Mouse (Mus musculus) heart, postnatal 0 days (tissue): ENCODE data around the gene Col17a1.

Experiments
- CTCF ChIP-seq: IDR thresholded peaks from 2 replicates; pipeline ENCODE4 v1.5.1; 2016; ENCODE audit warnings: antibody characterized with exemption, control low read depth, low read depth
- EP300 ChIP-seq: IDR thresholded peaks from 2 replicates; pipeline ENCODE4 v1.6.1; 2016; ENCODE audit warnings: antibody characterized with exemption, low read depth

- TF ChIP-seq CTCF (no peak), EP300 (no peak)
These were observed 6.4 kb upstream of the Col17a1 start for GRCm38 (mm10) chr19:47698266-47698665.
